Mouse (Mus musculus): ENCODE data around the gene Tmeff2.

GRCm38 (mm10) chr1:51148481-51149137 is 248.2 kb downstream of the Tmeff2 start:
- TF ChIP-seq CTCF (IDR thresholded peaks at IDR 0.05; ENCODE audit: low read depth), result 0 out of 2 replicates have a peak, but pooled peaks have one; percentile 5
- no peak for TF ChIP-seq EP300 (IDR thresholded peaks at IDR 0.05; ENCODE audit: low read depth)
